19 mouse cellular contexts compared by ENCODE assay signal in the genomic region with DNA sequence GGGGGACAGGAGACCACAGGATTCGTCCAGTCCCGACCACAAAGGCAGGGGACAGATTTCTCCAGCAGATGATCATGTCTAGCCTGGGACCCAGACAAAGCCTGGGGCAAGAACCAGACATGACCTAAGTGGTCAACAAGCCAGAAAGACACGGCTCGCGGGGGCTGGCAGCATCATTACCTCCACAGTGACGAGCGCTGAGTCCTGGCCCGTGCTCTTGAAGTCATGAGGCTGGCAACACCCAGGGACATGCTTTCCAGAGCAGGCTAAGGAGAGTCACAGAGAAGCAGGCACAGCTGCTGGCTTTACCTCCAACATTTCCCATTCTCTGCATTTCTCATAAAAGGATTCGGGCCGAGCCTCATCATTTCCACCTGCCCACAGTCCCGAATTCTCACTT. TPM values are rescaled to one million over a fixed set of nuclear protein-coding genes. Genes with fewer than 3 reads are reported as not detected.
DNase-seq lines count a peak whose midpoint lies in the region; ATAC-seq and TF ChIP-seq lines count a peak whose summit lies in the region.
"Had no signal": no experiment of that assay in that cellular context is flagged by ENCODE, and none has a peak within 500 bp of the region (broad histone marks: within the 10 kb centered on the region; RNA-seq: fewer than 3 reads in every experiment).

No protein-coding gene starts in this region.

- H3K27ac ChIP-seq in lung, postnatal 0 days (ENCODE audit: low read length): no peak overlapping the region
- H3K27ac ChIP-seq in heart, embryonic 11.5 days (ENCODE audit: low read depth, low read length): peak overlapping the region; percentile 12
- H3K27ac ChIP-seq: lung, embryonic 15.5 days; neural tube, embryonic 15.5 days had no signal

- H3K4me3 ChIP-seq in lung, postnatal 0 days (ENCODE audit: low read depth, low read length): no peak overlapping the region
- no peak overlapping the region for H3K4me3 ChIP-seq in heart, embryonic 11.5 days (ENCODE audit: low read depth, low read length)
- H3K4me3 ChIP-seq: hindbrain, embryonic 10.5 days; lung, embryonic 15.5 days; neural tube, embryonic 15.5 days had no signal

- no peaks in the 10 kb centered on the region; the same call in 1 of the 2 replicates for H3K4me1 ChIP-seq in lung, postnatal 0 days (ENCODE audit: insufficient read depth, low read depth, low read length)
- H3K4me1 ChIP-seq in heart, embryonic 11.5 days (ENCODE audit: control insufficient read depth, insufficient read depth, low read length): peaks cover 44% of the 10 kb centered on the region

- no peak for TF ChIP-seq EP300 in lung, postnatal 0 days (IDR thresholded peaks at IDR 0.05)

- H3K9me3 ChIP-seq in lung, postnatal 0 days (ENCODE audit: low read length): no peaks in the 10 kb centered on the region
- H3K9me3 ChIP-seq in heart, embryonic 11.5 days (replicated peaks; ENCODE audit: control insufficient read depth, low read length): no peaks in the 10 kb centered on the region
- H3K9me3 ChIP-seq: hindbrain, embryonic 10.5 days; lung, embryonic 15.5 days; neural tube, embryonic 15.5 days had no signal

- H3K36me3 ChIP-seq in lung, postnatal 0 days (ENCODE audit: insufficient read depth, low read length): no peaks in the 10 kb centered on the region
- no peaks in the 10 kb centered on the region for H3K36me3 ChIP-seq in heart, embryonic 11.5 days (ENCODE audit: control insufficient read depth, insufficient read depth, low read length)

- intact Hi-C loops in gastrocnemius, postnatal 14 days (cut with DNase I; ENCODE audit: low total_unique reads): loop anchor here (10.0 kb wide), 2 partner anchors 108 to 218 kb away; no protein-coding TSS in a partner anchor

- WGBS in lung, postnatal 0 days: 78% methylated on average over 11 of the region's 11 CpGs
- WGBS in heart, embryonic 11.5 days (ENCODE audit: insufficient replicate concordance): 68% methylated on average over 11 of the region's 11 CpGs

- no peaks in the 10 kb centered on the region for H3K27me3 ChIP-seq in lung, postnatal 0 days (replicated peaks; ENCODE audit: insufficient read depth, low read length)
- no peaks in the 10 kb centered on the region for H3K27me3 ChIP-seq in heart, embryonic 11.5 days (ENCODE audit: control insufficient read depth, insufficient read depth, low read length)
- H3K27me3 ChIP-seq: lung, embryonic 15.5 days; neural tube, embryonic 15.5 days had no signal

- TF ChIP-seq CTCF in lung, postnatal 0 days (IDR thresholded peaks at IDR 0.05): no peak

- DNase-seq in lung, postnatal 0 days (ENCODE audit: low spot score): no peak
- no peak for DNase-seq in lung, postnatal 25 days (ENCODE audit: low spot score)
- peak; percentile 44 for DNase-seq in gastrocnemius, postnatal 14 days
- DNase-seq in skeletal muscle tissue, adult 2 months (ENCODE audit: low read depth, low spot score): peak; percentile 55
- DNase-seq in ovary, adult 18-20 months (ENCODE audit: low spot score): no peak
- DNase-seq in MN1 (ENCODE audit: low spot score): no peak
- DNase-seq: adrenal gland, postnatal 10 days; embryo, embryonic 11 days; kidney, postnatal 10 days; layer of hippocampus, adult 9-11 months; liver; right cerebral cortex, adult 18-20 months; thymus, postnatal 4 days had no signal

- 0 out of 2 replicates have a peak, but pooled peaks have one; percentile 14 for ATAC-seq in lung, postnatal 0 days
- no peak for ATAC-seq in heart, embryonic 11.5 days (replicated peaks; ENCODE audit: insufficient number of reproducible peaks, low FRiP score, low TSS enrichment)
- ATAC-seq: forebrain, embryonic 14.5 days; inflammation-experienced regulatory T-cells, adult 6 months had no signal

- no peak overlapping the region for H3K9ac ChIP-seq in lung, postnatal 0 days (replicated peaks; ENCODE audit: low read depth)
- no peak overlapping the region for H3K9ac ChIP-seq in heart, embryonic 11.5 days (ENCODE audit: low read depth, low read length)
- H3K9ac ChIP-seq: lung, embryonic 15.5 days; neural tube, embryonic 15.5 days had no signal

- H3K4me2 ChIP-seq in lung, postnatal 0 days (replicated peaks; ENCODE audit: low read depth, low read length): no peak overlapping the region
- H3K4me2 ChIP-seq in heart, embryonic 11.5 days: no peak overlapping the region
- H3K4me2 ChIP-seq: lung, embryonic 15.5 days; neural tube, embryonic 15.5 days had no signal

RNA-seq across cellular contexts. Expression of a gene that starts 22.8 kb away (rescaled TPM):
- polyA plus RNA-seq in lung, postnatal 0 days (2015; fragmentation: Nextera tagmentation; extraction: Ambion mirVana): 109 and 112 TPM in 2 replicates
- total RNA-seq in gastrocnemius, postnatal 14 days (2021): 10 to 100 TPM; 63.1 to 75.1 TPM
- 180 and 211 TPM in 2 replicates for polyA plus RNA-seq in heart, embryonic 11.5 days (2014; fragmentation: Nextera tagmentation; extraction: Ambion mirVana)

Comparison
In these comparisons a context has a peak if more than half of its experiments do, and no peak if none do; other contexts are left out.
1. DNase-seq: peak in gastrocnemius, postnatal 14 days (single experiment) and skeletal muscle tissue, adult 2 months (single experiment); none in lung, postnatal 0 days (single experiment), lung, postnatal 25 days (single experiment), ovary, adult 18-20 months (single experiment) and MN1 (single experiment).